Mouse (Mus musculus) regulatory T cell (primary cell): ENCODE measurements at regions not wholly inside any gene's neighbourhood (a gene's known extent, or its start where the extent isn't known, plus 50 kb on each side); places are given as distances from the start of the nearest gene placed in this dataset.

Experiments
- in situ Hi-C: fragments of 300-600 bp; cut with MboI, MseI; formaldehyde crosslinking; loops from one replicate; pipeline ENCODE4 v1.15.1; 2025; ENCODE audit warnings: high pct_unique_total_duplicates

DNA sequence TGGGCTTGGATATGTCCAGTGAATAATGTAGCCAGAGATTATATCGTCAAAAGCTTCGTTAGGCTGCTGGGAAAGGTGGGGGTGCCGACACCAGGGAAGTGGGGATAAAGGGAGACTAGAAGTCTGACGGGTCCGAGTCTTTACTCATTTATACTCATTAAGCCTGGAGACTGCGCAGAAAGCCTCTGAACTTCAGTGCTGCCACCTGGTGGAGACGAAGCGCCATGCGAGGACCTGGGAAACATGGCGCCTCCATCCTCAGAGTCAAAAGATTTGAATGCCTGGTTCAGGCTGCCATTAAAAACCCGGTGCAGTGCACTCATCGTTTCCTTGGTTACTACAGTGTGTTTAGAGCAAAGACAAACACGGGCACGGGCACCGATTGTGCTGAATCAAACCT lies 337.2 kb downstream of the Hlx start:
- in situ Hi-C loops, result no loop called here

DNA sequence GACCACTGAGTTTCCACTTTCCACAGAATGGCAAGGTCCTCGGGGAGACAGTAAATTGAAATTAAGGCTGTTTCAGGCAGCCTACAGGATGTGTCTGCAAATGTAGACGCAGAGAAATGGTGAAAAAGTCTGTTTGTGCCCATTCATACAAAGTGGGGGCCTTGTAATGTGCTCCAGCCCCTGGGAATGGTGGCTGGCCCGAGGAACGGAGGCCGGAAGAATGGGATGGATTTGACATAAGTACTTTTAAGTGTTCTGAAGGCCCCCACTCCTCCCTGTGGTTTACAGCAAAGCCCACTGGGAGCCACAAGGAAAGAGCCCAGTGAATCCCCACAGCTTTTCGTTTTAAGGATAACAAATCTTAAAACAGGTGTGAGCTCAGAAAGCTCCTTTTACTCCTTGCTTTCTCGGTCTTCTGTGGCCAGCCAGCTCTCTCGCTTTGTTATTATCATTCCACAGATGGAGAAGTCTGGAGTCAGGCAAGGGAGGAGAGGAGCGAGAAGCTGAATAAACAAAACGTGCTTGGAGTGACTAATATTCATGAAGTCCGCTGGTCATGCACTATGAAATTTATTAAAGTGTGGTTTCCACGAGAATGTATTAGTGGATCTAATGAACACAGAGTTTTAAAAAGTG lies 337.7 kb downstream of the Hlx start:
- in situ Hi-C loops, result no loop called here

DNA sequence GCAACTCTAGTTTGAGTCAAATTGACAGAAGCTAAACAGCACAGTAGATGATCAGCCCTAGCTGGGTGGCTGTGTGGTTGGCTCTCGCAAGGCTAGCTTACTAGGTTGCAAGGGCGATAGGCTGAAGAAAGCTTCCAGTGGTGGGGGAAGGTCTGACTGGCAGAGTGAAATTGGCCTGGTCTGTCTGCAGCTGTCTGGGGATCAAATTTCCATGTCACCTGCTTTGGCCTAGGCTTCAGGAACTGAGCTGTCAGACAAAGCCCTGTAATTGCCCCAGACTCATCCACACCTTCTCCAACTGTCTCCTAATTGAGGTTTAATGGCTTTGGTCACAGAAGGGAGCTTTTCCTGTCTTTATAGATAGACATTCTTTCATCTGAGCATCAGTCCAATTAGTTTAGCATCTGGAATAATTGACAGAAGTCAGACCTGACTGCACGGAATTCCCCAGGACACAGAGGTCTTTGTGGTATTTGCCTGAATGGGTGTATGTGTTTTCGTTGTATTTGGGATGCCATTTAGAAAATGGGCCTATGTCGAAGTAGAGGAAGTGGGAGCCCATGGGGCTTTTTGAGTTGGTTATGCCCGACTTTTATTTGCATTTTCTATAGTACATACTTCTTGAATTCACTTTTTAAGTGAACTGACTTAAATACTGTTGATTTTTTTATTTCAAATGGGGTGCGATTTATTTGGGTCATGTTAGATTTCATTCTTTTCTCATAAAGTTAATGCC lies 348.2 kb downstream of the Hlx start:
- in situ Hi-C loops, result no loop called here

DNA sequence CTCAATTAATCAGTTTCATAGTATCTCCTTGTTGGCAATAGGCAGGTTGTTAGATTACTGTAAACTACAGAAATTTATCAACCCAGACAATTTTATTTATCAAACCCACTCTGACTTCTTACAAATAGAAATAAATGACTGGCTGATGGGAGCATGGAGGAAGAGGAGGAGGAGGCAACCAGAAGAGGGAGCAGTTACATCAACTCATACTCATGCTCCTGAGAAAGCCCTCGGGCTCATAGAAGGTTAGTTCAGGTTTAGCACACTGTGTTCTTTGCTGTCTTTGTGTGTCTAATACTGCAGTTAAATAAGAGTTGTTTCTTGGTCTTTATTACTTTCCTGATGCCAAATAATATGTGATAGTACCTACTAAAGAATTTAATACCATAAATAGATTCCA lies 344.6 kb upstream of the 1700056E22Rik start:
- in situ Hi-C loops, result loop anchor here (10.0 kb wide), 1 partner anchor 1596 kb away; no protein-coding TSS in a partner anchor

DNA sequence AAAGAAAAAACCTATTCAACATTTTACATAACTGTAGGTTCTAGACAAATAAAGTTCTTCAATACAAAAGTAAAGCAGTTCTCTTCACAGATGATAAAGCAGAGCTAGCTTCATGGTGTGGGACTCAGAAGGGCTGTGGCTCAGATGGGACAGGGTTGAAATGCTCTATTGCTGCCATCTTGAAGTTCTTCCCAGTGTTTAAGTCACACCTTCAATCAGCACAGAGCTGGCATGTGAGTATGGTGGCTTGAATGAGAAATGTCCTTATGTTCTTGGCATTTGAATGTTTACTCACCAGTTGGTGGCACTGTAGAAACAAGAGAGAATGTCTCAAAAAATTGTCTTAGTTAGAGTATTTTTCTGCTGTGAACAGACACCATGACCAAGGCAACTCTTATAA lies 330.9 kb upstream of the 1700056E22Rik start:
- in situ Hi-C loops, result no loop called here

DNA sequence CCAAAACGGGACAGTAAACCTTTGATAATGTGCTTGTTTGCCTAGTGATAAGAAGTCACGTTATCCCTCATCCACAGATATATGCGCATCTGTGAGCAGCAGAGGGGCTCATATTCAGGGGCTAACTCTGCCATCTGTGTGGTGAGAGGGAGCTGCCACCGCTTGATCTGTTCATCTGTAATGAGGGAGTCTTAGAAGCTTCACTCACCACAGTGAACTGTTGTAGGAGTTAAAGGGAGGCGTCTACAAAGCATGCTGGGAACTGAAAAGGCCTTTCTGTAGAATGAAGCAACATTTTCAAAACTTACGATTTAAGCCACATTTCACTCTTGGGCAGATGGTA lies 324.1 kb upstream of the 1700056E22Rik start:
- in situ Hi-C loops, result no loop called here

DNA sequence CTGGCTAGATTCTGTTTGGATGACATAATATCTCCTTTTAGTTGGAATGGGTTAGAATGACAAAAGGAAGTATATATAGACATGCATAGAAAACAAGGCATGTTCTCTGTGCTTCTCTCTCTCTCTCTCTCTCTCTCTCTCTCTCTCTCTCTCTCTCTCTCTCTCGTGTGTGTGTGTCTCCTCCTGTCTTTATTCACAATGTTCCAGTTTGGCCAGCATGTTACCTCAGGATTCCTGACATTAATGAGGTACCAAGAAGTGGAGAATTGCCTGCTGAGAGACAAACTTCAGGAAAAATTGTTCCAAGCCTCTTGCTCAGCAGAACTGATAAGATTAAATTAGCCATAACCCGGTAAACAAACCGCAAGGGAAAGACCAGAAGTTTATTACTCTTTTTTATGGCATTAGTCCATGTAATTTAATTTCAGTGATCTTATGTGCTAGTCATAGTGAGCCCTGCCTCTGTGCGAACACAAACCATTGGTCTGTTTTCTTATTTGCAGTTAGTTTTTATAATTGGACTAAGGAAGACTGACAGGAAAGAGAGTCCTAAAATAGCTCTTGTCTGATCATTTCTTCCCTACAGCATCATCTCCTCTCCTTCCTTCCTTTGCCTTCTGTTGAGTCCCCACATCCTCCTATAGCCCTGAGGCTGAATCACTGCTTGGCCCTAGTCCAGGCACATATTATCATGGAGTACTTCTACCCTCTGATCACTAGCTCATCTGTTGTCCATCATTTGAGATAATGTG lies 323.5 kb upstream of the 1700056E22Rik start:
- in situ Hi-C loops, result no loop called here

DNA sequence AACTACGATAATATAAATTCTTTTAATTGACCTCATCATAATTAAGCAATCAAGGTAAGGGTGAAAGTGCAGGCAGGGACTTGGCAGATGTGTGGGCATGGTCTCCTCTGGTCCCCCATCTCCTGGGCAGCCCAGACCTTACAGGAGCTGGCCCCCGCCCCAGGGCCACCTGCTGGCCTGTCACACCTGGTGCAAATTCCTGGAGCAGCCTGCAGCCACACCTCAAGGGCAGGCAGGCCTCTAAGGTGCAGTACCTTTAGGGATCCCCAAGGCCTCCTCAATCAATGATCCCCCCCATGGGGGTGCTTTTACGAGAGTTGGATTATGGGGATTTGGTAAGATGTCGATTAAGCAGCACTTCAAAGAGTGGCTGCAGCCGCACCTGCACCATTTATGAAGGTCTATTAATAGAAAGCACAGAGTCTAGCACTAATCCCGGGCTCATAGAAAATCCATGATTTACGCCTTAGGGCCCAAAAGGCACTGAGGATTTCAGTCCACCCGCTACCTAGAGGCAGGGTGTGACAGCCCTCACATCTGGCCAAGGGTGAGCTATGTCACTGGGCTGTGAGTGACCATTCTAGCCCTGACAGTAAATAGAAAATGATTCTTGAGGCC lies 319.8 kb upstream of the 1700056E22Rik start:
- in situ Hi-C loops, result loop anchor here (5.0 kb wide), 1 partner anchor 632 kb away; no protein-coding TSS in a partner anchor

DNA sequence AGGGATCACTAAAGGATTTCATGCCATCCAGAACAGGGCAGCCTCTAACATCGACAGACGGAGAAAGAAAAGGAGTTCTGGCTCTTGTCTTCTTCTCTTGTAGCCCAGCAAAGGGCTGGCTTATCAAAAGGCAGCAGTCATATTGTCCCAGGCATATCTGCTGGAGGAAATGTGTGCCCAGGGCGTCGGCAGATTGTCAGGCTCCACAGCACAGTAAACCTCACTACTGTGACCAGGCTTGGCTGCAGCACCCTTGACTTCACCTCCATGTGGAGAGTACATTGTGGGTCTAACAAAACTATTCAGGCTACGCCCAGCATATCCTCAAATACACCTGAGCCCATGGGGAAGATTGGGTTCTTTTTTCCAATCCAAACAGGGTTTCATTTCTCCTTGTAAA lies 317.7 kb upstream of the 1700056E22Rik start:
- in situ Hi-C loops, result loop anchor here (5.0 kb wide), 1 partner anchor 629 kb away; no protein-coding TSS in a partner anchor

DNA sequence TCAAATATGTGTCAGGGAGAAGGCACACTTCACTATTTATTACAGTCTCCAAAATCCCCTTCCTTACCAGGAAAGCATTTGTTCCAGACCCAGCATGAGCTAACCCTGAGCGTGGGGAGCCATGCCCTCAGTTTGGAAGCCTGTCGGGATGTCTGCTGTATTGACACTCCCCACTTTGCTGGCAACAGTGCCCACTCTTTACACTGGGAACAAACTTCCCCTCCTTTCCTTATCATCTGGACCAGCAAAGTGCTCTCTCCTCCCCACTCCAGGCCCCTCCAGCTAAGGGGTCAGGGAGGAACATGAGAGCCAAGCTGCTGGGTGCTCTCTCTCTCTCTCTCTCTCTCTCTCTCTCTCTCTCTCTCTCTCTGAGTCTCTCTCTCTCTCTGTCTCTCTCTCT lies 310.7 kb upstream of the 1700056E22Rik start:
- in situ Hi-C loops, result no loop called here

DNA sequence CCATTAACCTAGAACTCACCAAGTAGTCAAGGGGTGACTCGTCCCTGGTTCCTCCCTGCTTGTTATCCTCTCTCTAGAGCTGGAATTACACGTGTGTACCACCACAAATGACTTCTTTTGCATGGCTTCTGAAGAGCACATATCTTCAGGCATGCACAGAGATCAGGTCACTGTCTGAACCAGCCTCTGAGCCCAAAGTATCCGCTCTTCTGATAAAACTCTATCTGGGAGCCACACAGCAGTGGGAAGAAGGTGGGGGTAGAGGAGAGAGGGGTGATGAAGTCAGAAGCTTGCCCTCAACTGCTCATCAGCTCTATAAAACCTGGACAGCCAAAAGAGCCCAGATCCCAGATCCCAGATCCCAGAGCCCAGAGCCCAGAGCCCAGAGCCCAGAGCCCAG lies 301.9 kb upstream of the 1700056E22Rik start:
- in situ Hi-C loops, result no loop called here

DNA sequence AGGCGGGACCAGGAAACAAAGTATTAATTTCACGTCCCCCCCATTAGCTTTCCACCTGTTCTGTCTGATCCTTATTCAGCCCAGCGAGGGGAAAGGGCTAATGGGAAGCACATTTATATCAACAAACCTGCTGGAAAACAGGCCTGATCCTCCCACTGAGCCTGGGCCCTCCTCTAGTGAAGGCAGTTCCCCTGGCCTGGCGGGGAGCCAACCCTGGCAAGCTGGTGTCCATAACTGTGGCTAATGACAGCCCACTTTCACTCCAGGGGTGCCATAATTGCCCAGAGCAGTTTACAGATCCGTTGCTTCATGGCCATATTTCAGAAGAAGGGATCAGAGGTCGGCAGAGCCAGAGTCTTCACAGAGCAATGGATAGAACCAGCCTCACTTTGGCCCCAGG lies 301.2 kb upstream of the 1700056E22Rik start:
- in situ Hi-C loops, result no loop called here

DNA sequence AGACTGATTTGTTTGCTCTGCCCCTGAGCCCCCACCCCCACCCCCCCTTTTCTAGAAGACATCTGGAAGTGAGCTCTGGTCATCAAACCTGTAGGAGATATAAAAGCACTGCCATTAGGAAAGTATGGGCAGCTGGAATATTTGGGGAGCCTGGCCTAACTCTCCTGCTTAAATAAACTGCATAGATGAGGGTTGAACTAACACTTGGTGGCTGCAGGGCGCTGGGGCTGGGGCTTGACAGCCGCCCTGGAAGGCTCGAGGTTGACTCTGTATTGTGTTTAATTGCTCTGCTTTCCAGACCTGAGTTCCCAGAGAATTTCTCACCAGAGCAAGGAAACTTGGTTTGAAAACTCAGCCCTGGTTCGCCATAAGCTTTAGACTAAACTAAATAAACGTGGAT lies 300.7 kb upstream of the 1700056E22Rik start:
- in situ Hi-C loops, result no loop called here

DNA sequence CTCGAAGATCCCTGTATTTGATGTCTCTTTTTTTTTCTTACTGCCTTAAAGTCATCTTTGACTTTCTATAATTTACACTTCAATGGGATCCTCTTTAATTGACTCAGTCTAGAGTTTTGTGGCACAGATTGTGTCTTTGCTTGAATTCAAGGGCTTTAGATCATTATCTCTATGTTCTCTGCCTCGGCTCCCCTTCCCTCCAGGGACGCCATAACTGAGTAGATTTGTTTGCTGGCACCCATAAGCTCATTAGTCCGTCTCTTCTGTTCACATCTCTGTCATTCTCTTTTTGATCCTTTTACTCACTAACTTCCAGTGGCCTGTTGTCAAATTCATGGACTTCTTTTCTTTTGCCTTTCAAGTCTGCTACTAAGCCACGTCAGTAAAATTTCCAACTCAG lies 299.0 kb upstream of the 1700056E22Rik start:
- in situ Hi-C loops, result no loop called here

DNA sequence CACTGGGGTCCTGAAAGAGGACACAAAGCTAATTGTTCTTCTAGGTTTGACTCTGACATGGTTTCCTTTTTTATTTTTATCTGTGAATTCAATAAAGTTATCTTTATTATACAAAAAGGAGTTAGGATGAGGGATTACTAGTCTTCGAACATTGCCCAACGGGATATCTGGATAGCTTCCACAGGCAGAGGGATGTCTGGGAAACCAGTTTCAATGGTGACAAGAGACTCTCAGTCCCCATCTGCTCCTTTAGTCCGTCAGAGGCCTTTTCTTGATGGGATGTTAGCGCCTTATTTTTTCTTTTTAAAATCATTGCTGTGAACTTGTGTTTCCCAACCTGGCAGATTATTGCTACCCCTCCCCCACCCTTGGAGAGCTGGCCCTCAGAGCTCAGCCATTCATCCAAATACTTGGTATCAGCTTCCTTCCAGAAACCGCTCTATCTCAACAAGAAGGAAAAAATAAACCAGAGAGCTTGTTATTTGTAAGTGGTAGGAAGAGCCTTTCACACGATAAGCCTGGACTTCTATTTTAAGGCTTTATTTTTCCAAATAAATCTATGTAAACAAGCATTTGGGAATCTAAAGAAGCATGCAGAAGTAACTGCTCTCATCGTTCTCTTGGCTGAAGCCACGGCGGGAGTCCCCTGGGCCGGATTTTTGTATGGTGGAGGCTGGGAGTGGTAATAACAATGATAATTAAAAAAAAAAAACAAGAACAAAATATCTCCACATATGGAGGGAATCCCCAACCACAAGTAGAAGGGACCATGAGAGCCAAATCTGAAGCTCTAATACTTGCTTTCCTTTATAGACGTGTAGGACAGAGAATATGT lies 296.6 kb upstream of the 1700056E22Rik start:
- in situ Hi-C loops, result no loop called here

DNA sequence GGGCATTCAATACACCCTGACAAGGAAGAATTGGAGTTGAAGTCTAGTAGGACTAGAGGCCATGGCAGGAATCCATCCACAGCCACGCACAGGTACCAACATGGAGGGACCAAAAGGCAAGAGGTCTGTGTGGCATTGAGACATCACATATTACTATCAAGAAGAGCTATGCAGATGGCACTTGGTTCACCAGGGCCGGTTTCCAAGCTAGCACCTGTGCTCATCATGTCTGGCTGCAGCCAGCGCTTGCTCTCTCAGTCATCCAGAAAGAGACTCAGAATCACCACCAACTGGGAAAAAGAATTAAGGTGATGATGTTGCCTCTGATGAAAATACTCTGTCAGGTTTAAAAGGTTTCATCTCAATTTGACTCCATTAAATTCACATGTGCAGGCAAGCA lies 292.1 kb upstream of the 1700056E22Rik start:
- in situ Hi-C loops, result no loop called here

DNA sequence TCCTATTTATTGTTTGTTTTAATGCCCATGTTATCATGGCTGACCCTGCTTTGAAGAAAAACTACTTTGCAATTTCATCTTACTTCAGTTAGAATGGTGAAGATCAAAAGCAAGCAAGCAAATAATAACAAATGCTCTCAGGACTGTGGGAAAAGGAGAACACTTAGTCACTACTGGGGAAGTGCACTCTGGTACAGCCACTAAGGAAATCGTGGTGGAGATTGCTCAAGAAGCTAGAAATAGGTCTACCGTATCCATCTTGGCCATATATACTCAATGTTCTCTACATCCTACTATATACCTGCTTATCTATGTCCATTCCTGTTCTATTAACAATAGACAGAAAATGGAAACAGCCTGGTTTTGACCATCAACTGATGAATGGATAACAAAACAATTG lies 290.1 kb upstream of the 1700056E22Rik start:
- in situ Hi-C loops, result no loop called here

DNA sequence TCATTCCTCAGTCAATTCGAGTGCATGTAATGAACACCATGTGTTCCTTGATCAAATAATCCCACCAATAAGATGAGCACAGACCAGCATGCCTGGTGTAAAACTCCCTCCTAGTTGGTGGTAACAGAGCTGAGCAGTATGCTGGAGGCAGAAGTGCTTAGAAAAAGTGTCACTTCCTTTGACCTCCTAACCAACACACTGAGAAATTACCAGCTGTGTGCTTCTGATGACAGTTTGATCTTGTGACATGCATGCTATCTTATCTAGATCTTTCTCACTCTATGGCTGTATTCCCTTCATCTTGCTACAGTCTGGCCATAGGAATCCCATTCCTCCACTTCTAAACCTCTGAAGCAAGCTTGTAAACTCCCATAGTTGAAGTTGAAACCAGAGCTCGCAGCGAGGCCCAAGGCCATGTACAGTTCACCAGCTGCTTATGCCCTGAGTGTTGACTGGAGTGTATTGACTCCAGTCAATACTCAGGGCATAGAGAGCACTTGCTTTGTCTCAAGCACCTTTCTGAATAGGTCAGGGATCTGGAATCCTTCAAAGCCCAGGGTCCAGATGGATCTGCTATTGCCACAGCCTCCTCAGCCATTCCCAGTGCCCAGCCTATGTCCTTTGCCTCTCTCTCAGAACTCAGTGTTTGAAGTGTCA lies 286.5 kb upstream of the 1700056E22Rik start:
- in situ Hi-C loops, result no loop called here

DNA sequence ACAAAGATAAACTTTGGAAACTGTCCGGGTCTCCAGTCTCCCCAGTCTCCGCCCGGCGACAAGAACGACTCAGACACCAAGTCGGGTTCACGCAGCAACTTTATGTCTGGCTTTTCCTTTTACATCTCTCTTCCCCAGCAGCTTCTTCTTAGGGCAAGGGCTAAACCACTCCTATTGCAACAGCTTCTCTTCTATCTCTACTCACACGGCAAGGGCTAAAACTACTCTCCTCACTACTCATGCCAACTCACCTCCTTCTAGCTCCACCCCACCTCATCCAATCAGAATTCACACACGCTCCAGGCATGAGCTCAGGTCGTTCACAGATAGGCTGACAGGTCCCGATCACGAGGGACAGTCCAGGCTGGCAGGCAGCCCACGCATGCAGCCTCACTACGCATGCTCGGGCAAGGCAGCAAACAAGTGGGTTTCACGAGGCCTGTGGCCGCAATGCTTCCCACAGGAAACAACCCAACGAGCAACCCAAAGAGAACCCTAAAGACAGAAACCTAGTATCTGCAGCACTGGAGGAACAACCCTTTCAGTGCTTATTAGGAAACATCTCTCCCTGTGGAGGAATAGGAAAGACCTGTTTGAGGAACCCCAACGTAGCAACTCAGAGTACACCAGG lies 276.2 kb upstream of the 1700056E22Rik start:
- in situ Hi-C loops, result no loop called here

DNA sequence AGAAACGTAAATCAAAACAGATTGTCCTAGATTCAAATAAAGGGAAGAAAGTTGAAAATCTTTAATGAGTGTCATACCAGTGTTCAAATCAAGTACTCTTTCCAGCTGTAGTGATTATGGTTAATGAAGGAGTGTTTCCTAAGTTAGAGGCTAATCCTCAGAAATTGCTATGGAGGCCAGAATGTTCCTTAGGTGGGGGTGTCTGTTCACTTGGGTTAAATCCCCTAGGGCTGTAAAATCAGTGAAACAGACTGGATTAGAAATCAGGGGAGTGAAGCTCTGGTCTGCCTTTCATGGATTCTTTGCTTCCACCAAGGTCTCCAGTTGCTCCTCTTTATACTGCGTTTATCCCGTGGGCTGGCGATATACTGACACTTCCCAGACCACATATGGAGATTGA lies 270.7 kb upstream of the 1700056E22Rik start:
- in situ Hi-C loops, result no loop called here
